Mouse (Mus musculus) brain, adult 10 weeks (tissue): Measurements from ENCODE around the gene Olfr527. TPM values are rescaled to one million over a fixed set of nuclear protein-coding genes. Genes with fewer than 3 reads are reported as not detected.

Source experiments
- polyA plus RNA-seq: library from polyadenylated mRNA; stranded (reverse); fragments of 350-450 nt; fragmentation: Illumina TruSeq; extraction: RNeasy Lipid Tissue Mini Kit (QIAGEN cat#74804); gene quantifications from one replicate; pipeline ENCODE4 v1.2.3, GENCODE M21; 2015; ENCODE audit warnings: low read depth, low replicate concordance

The Olfr527 gene
- polyA plus RNA-seq: not detected

DNA sequence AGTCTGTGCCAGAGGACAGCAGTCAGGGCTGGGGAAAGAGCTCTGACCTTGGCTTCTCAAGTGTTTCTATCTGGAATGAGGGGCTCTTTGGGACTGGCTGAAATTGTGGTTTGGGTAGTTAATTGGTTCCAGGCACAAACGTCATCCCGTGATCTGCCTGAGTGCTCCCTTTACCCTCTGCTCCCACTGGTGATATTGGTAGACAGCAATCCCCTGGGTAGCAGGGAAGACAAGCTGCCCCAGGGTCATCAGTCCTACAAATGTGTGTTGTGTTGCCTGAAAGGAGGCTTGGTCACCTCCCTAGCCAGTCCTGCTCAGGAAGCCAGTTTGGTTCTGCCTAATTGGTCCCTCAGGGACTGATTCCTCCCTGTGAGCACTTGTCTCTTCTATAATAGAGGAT lies at the start of gene Olfr527:
Olfr527 (plus strand) TSS at position 301 of the 400 bp plus-strand sequence.

DNA sequence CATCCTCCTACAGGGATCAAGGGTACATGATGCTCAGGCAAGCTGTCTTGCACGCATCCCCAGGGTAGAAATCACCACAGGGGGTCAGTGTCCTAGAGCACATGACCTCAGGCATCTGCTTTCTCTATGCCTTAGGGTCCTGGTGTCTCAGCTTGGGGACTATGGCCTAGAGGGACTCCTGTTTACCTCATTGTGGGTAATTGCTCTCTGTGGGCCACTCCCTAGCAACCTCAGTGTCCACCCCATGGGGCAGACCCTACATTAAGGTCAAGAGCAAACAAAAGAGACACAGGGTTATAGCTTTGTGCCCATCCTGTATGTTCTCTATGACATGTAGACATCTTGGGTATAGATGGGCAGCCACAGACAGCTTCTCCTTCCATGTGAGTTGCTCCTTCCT lies 13.3 kb upstream of the Olfr527 start, which contains the start of gene Olfr525:
Olfr525 (plus strand) TSS at position 301 of the 400 bp plus-strand sequence.

DNA sequence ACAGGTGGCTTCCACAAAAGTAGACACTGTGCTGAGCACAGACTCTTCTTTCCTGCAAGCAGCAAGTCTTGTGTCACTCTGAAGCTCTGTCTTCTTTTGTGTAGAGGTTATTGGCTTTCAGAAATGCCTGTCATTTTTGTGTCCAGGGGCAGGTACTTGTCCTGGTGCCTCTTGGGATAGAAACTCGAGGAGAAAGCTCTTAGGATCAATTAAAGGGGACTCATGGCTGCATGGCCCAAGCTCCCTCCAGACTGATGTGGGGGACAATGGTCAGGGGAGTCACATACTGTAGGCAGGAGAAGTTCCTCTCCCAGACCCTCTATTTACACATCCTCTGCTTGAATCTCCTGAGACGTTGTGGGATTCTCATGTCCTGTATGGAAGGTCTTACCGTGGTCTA lies 27.8 kb downstream of the Olfr527 start, which contains the start of gene Olfr60:
Olfr60 (minus strand) TSS at position 101 of the 400 bp plus-strand sequence.

DNA sequence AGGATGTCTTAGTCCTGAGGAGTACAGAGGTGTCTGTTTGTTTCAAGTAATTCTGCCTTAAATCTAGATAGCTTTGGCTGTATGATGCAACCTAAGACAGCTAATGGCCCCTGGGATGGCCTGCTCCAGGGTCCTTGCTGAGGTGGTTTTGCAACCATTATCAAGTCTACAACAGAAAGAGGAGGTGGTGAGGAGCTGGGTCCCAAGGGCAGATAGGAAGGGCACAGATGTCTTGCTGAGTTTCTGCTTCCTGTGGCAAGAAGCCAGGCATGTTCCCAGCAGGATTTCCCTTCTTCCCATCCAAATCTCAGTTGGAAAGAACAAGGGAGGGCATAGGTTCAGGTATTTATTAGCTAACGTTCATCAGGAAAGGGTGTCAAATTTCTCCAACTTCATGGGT lies 42.4 kb downstream of the Olfr527 start, which contains the start of gene Olfr530:
Olfr530 (minus strand) TSS at position 101 of the 400 bp plus-strand sequence.

Other genes with a start within 250 kb of the Olfr527 start
- not detected for gene Prap1, start 240.6 kb upstream of the Olfr527 start, polyA plus RNA-seq
- 83.3 TPM for gene Fuom, start 231.6 kb upstream of the Olfr527 start, polyA plus RNA-seq
- gene Paox, start 218.2 kb upstream of the Olfr527 start, polyA plus RNA-seq: 7.1 TPM
- gene Echs1, start 217.5 kb upstream of the Olfr527 start, polyA plus RNA-seq: 90.6 TPM
- 28.6 TPM for gene Mtg1, start 196.5 kb upstream of the Olfr527 start, polyA plus RNA-seq
- gene Sprn, start 179.1 kb upstream of the Olfr527 start, polyA plus RNA-seq: 96.6 TPM
- not detected for gene Olfr522, start 169.3 kb upstream of the Olfr527 start, polyA plus RNA-seq
- not detected for gene Olfr523, start 160.8 kb upstream of the Olfr527 start, polyA plus RNA-seq
- not detected for gene Olfr524, start 128.1 kb upstream of the Olfr527 start, polyA plus RNA-seq
- gene Cd163l1, start 115.8 kb upstream of the Olfr527 start, polyA plus RNA-seq: not detected
- not detected for gene 5830411N06Rik, start 86.7 kb upstream of the Olfr527 start, polyA plus RNA-seq
- gene Olfr525, start 13.2 kb upstream of the Olfr527 start, polyA plus RNA-seq: not detected
- not detected for gene Olfr60, start 27.7 kb downstream of the Olfr527 start, polyA plus RNA-seq
- not detected for gene Olfr530, start 42.3 kb downstream of the Olfr527 start, polyA plus RNA-seq
- gene Olfr531, start 68.9 kb downstream of the Olfr527 start, polyA plus RNA-seq: not detected
- not detected for gene Olfr532, start 87.6 kb downstream of the Olfr527 start, polyA plus RNA-seq
- gene Olfr533, start 129.4 kb downstream of the Olfr527 start, polyA plus RNA-seq: not detected
- gene Olfr535, start 150.2 kb downstream of the Olfr527 start, polyA plus RNA-seq: not detected
- gene Olfr536, start 173.4 kb downstream of the Olfr527 start, polyA plus RNA-seq: not detected
- gene Olfr538, start 233.9 kb downstream of the Olfr527 start, polyA plus RNA-seq: not detected